Mouse (Mus musculus): ENCODE data around the gene 2810408A11Rik. TPM values are rescaled to one million over a fixed set of nuclear protein-coding genes. Genes with fewer than 3 reads are reported as not detected.
A peak's percentile ranks its signal among the peaks of the same experiment; 100 is the strongest.
"Not testable (repeated sequence)": the region's sequence is repeated elsewhere in the genome, so short reads cannot be mapped to it uniquely, and the experiment has no call there.

The 2810408A11Rik gene
- polyA plus RNA-seq, 1 experiment from 2014 or later: 5.5 TPM

DNA sequence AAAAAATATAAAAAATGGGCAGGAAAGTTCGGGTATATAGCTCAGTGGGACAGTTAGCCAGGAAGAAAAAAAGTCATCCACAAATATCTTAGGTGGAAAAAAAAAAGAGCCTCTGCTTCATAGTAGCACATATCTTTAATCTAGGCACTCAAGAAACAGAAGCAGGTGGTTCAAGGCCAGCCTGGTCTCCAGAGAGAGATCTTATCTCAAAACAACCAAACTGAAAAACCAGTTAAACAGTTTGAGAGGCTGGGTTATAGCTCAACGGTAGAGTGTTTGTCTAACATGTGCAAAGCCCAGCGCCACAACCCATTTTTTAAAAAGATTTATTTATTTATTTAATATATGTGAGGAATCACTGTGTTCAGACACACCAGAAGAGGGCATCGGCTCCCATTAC is 32.3 kb upstream of the 2810408A11Rik start:
- H3K9me3 ChIP-seq (ENCODE audit: control insufficient read depth, low read length): no peaks in the 10 kb centered on the region
- peaks cover 15% of the 10 kb centered on the region for H3K4me1 ChIP-seq (ENCODE audit: control insufficient read depth, insufficient read depth, low read depth, low read length)
- 81% methylated on average over 4 of the region's 4 CpGs for WGBS
- no peaks in the 10 kb centered on the region for H3K36me3 ChIP-seq (ENCODE audit: control insufficient read depth, insufficient read depth, low read length)
- H3K27ac ChIP-seq (ENCODE audit: low read depth, low read length): no peak overlapping the region
- no peak overlapping the region for H3K9ac ChIP-seq (ENCODE audit: low read depth, low read length)
- no peak overlapping the region for H3K4me2 ChIP-seq (ENCODE audit: low read length)
- H3K4me3 ChIP-seq (ENCODE audit: low read length): no peak overlapping the region
- ATAC-seq: no peak
- peaks cover 8% of the 10 kb centered on the region; the same call in 1 of the 2 replicates for H3K27me3 ChIP-seq (replicated peaks; ENCODE audit: control insufficient read depth, insufficient read depth, low read length)

DNA sequence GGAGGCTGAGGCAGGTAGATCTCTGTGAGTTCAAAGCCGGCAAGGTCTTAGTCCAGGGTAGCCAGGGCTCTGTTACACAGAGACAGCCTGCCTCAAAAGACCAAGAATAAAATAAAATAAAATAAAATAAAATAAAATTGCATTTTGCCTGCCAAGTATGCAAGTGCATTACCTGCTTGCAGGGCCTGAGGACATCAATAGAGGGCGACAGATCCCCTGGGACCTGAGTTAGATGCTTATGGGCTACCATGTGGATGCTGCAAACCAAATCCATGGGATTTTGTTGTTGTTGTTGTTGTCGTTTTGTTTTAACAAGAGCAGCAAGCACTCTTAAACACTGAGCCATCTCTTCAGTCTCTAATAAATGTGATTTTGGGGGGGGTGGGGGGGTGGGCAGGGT is 31.5 kb upstream of the 2810408A11Rik start:
- Histone ChIP-seq H3K9me3 (ENCODE audit: control insufficient read depth, low read length) (no peaks in the 10 kb centered on the region), H3K4me2 (ENCODE audit: low read length) (no peak overlapping the region), H3K4me3 (ENCODE audit: low read length) (no peak overlapping the region), H3K9ac (ENCODE audit: low read depth, low read length) (no peak overlapping the region), H3K27ac (ENCODE audit: low read depth, low read length) (no peak overlapping the region), H3K27me3 (replicated peaks; ENCODE audit: control insufficient read depth, insufficient read depth, low read length) (peaks cover 4% of the 10 kb centered on the region; the same call in 1 of the 2 replicates), H3K36me3 (ENCODE audit: control insufficient read depth, insufficient read depth, low read length) (no peaks in the 10 kb centered on the region), H3K4me1 (ENCODE audit: control insufficient read depth, insufficient read depth, low read depth, low read length) (peaks cover 15% of the 10 kb centered on the region)
- WGBS: 32% methylated on average over 3 of the region's 3 CpGs
- no peak for ATAC-seq

DNA sequence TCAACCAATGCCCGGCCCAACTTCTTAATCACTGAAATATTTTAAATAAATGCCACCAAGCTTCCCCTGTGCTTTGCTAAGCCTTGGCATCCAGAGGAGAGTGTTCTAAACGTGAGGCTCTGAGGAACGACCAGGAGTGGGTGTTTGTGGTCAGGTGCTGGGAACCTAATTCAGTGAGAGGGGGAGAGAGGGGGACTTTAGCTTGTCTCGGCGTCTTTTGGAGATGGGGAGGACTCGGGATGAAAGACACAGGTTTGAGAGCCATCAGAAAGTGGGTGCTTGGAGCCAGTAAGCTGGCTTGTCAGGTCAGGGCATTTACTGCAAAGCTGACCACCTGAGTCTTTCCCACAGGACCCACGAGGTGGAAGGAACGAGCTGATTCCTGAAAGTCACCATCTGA is 31.0 kb upstream of the 2810408A11Rik start:
- Histone ChIP-seq H3K27ac (ENCODE audit: low read depth, low read length) (no peak overlapping the region), H3K4me1 (ENCODE audit: control insufficient read depth, insufficient read depth, low read depth, low read length) (peaks cover 13% of the 10 kb centered on the region), H3K4me2 (ENCODE audit: low read length) (no peak overlapping the region), H3K27me3 (replicated peaks; ENCODE audit: control insufficient read depth, insufficient read depth, low read length) (no peaks in the 10 kb centered on the region; the same call in 1 of the 2 replicates), H3K9me3 (ENCODE audit: control insufficient read depth, low read length) (no peaks in the 10 kb centered on the region), H3K36me3 (ENCODE audit: control insufficient read depth, insufficient read depth, low read length) (no peaks in the 10 kb centered on the region), H3K9ac (ENCODE audit: low read depth, low read length) (no peak overlapping the region), H3K4me3 (ENCODE audit: low read length) (no peak overlapping the region)
- WGBS: 76% methylated on average over 8 of the region's 8 CpGs
- no peak for ATAC-seq

DNA sequence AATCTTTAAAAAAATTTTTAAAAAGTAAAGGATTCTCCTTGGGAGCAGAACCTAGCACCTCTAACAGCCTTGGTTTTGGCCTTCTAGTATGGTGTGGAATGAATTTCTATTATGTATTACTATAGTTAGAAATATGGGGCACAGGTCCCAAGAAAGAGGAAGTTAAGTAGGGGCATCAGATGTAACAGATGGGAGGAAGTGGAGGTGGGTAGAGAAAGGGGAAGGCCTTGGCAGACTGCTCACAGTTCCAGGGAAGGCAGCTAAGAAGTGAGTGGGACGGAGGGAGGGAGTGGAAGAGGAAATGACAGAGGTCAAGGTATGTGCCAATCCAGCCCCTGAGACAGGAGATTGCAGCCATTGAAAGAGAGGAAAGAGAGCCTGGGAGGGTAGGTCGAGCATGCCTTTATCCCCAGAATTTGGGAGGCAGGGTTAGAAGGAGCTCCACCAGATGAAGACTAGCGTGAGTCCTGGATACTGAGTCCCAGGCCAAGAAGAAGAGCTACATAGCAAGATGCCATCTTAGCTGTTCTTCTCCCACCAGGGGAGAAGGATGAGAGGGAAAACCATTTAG is 30.3 kb upstream of the 2810408A11Rik start:
- ATAC-seq: no peak
- no peak overlapping the region for H3K9ac ChIP-seq (ENCODE audit: low read depth, low read length)
- no peaks in the 10 kb centered on the region; the same call in 1 of the 2 replicates for H3K27me3 ChIP-seq (replicated peaks; ENCODE audit: control insufficient read depth, insufficient read depth, low read length)
- no peak overlapping the region for H3K4me2 ChIP-seq (ENCODE audit: low read length)
- H3K4me1 ChIP-seq (ENCODE audit: control insufficient read depth, insufficient read depth, low read depth, low read length): peaks cover 6% of the 10 kb centered on the region
- no peak overlapping the region for H3K4me3 ChIP-seq (ENCODE audit: low read length)
- no peak overlapping the region for H3K27ac ChIP-seq (ENCODE audit: low read depth, low read length)
- H3K36me3 ChIP-seq (ENCODE audit: control insufficient read depth, insufficient read depth, low read length): no peaks in the 10 kb centered on the region
- H3K9me3 ChIP-seq (ENCODE audit: control insufficient read depth, low read length): no peaks in the 10 kb centered on the region
- WGBS: 69% methylated on average over 3 of the region's 3 CpGs

DNA sequence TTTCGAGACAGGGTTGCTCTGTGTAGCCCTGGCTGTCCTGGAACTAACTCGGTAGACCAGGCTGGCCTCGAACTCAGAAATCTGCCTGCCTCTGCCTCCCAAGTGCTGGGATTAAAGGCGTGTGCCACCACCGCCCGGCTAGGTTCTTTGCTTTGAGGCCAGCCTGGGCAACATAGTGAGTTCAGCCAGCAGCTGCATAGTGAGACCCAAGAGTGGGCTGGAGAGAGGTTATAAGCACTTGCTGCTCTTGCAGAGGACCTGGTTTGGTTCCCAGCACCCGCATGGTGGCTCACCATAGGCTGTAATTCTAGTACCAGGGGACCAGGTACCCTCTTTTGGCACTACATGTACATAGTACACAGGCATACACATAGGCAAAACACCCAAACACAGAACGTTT is 29.4 kb upstream of the 2810408A11Rik start:
- H3K27ac ChIP-seq (ENCODE audit: low read depth, low read length); H3K9ac ChIP-seq (ENCODE audit: low read depth, low read length); H3K4me2 ChIP-seq (ENCODE audit: low read length); H3K36me3 ChIP-seq (ENCODE audit: control insufficient read depth, insufficient read depth, low read length); H3K4me1 ChIP-seq (ENCODE audit: control insufficient read depth, insufficient read depth, low read depth, low read length); ATAC-seq; H3K4me3 ChIP-seq (ENCODE audit: low read length); H3K27me3 ChIP-seq (replicated peaks; ENCODE audit: control insufficient read depth, insufficient read depth, low read length); H3K9me3 ChIP-seq (ENCODE audit: control insufficient read depth, low read length): not testable (repeated sequence)
- 89% methylated on average over 8 of the region's 8 CpGs for WGBS

DNA sequence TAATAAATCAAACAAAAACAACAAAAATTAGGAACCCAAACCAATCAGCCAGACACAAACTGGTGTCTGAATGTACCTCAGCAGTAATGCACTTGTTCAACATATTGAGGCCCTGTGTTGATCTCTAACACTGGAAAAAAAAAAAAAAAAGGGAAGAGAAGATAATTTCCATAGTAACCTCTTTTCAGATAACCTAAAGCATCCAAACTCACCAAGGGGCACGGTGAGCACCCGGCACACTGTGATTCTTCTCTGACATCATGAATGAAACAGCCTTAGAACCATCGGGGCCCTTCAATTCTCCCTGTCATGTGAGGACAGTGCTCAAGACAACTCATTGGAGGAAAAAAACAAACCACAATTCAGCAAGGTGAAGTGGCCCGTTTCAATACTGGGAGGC is 28.9 kb upstream of the 2810408A11Rik start:
- 86% methylated on average over 4 of the region's 4 CpGs for WGBS
- Histone ChIP-seq H3K4me1 (ENCODE audit: control insufficient read depth, insufficient read depth, low read depth, low read length) (no peaks in the 10 kb centered on the region; the same call in 1 of the 2 replicates), H3K9ac (ENCODE audit: low read depth, low read length) (no peak overlapping the region), H3K9me3 (ENCODE audit: control insufficient read depth, low read length) (no peaks in the 10 kb centered on the region), H3K36me3 (ENCODE audit: control insufficient read depth, insufficient read depth, low read length) (no peaks in the 10 kb centered on the region), H3K4me3 (ENCODE audit: low read length) (no peak overlapping the region), H3K27me3 (replicated peaks; ENCODE audit: control insufficient read depth, insufficient read depth, low read length) (no peaks in the 10 kb centered on the region; the same call in 1 of the 2 replicates), H3K27ac (ENCODE audit: low read depth, low read length) (no peak overlapping the region), H3K4me2 (ENCODE audit: low read length) (no peak overlapping the region)
- ATAC-seq: no peak

DNA sequence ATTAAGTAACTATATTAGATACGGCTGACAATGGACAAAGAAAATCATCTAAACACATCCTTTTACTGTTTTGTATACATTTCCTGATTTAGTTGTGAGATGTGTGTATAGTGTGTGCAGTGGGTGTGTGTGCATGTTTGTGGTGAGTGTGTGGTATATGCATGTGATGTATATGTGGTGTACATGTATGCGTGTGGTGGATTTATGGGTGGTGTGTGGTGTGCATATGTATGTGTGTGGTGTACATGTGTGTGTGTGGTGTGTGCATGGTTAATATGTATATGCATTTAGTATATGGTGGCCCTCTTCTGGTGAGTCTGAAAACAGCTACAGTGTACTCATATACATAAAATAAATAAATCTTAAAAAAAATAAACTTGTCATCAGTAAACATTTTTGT is 26.7 kb upstream of the 2810408A11Rik start:
- Histone ChIP-seq H3K9ac (ENCODE audit: low read depth, low read length) (no peak overlapping the region), H3K36me3 (ENCODE audit: control insufficient read depth, insufficient read depth, low read length) (no peaks in the 10 kb centered on the region), H3K4me2 (ENCODE audit: low read length) (no peak overlapping the region), H3K4me3 (ENCODE audit: low read length) (no peak overlapping the region), H3K27ac (ENCODE audit: low read depth, low read length) (no peak overlapping the region), H3K9me3 (ENCODE audit: control insufficient read depth, low read length) (no peaks in the 10 kb centered on the region), H3K27me3 (replicated peaks; ENCODE audit: control insufficient read depth, insufficient read depth, low read length) (no peaks in the 10 kb centered on the region; the same call in 1 of the 2 replicates), H3K4me1 (ENCODE audit: control insufficient read depth, insufficient read depth, low read depth, low read length) (no peaks in the 10 kb centered on the region; the same call in none of the 2 replicates)
- WGBS: 96% methylated on average over 2 of the region's 2 CpGs
- no peak for ATAC-seq

DNA sequence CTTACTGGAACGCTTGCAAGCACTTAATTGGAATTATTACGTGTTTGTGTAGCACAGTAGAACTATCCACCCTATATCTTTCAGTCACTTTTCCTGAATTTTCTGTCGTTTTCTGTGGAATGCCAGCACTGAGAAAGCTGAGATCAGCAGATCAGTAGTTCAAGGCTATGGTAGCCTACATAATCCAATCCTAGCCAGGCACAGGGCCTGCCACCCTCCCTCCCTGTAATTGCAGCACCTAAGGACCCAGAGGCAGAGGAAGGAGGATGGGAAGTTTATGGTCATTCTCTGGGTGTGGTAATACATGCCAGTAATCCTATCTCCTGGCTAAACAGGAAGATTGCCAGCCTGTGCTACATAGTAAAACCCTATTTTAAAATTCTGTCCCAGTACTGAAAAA is 22.0 kb upstream of the 2810408A11Rik start:
- no peak for ATAC-seq
- WGBS: 69% methylated on average over 3 of the region's 3 CpGs
- H3K27me3 ChIP-seq (replicated peaks; ENCODE audit: control insufficient read depth, insufficient read depth, low read length): no peaks in the 10 kb centered on the region
- H3K4me3 ChIP-seq (ENCODE audit: low read length): no peak overlapping the region
- no peak overlapping the region for H3K27ac ChIP-seq (ENCODE audit: low read depth, low read length)
- peaks cover 8% of the 10 kb centered on the region for H3K36me3 ChIP-seq (ENCODE audit: control insufficient read depth, insufficient read depth, low read length)
- no peak overlapping the region for H3K4me2 ChIP-seq (ENCODE audit: low read length)
- H3K9ac ChIP-seq (ENCODE audit: low read depth, low read length): no peak overlapping the region
- no peaks in the 10 kb centered on the region for H3K9me3 ChIP-seq (ENCODE audit: control insufficient read depth, low read length)
- H3K4me1 ChIP-seq (ENCODE audit: control insufficient read depth, insufficient read depth, low read depth, low read length): peaks cover 16% of the 10 kb centered on the region

DNA sequence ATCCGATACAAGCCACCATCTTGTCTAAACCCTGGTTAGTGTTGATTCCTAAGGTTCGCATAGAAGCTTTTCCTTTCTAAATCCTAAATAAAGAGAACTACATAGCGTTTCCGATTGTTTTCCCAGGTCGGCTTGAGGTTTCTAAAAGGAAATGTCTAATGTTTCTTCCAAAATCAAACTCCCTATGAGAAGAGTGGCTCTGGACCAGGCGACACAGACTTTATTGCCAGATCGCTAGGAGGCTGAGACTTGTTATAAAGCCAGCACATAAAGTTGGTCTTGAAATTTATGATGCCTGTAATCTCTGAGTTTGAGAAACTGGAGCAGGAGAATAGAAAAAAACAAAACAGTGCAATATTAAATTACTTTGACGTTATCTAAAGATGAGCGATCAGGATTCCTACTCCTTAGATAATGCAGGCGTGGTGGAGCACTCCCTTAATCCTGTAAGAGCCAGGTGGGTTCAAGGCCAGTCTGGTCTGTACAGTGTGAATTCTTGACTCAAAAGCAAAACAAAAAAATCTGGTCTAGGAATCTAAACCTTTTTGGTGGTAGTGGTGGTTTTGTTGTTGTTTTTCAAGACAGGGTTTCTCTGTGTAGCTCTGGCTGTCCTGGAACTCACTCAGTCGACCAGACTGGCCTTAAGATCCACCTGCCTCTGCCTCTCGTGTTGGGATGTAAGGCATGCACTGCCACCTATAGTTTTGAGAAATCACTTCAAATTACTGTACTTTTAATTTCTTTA is 21.4 kb upstream of the 2810408A11Rik start:
- WGBS: 5% methylated on average over 12 of the region's 12 CpGs
- Histone ChIP-seq H3K27ac (ENCODE audit: low read depth, low read length) (peak overlapping the region; percentile 95), H3K9me3 (ENCODE audit: control insufficient read depth, low read length) (no peaks in the 10 kb centered on the region), H3K4me3 (ENCODE audit: low read length) (peak overlapping the region; percentile 88), H3K27me3 (replicated peaks; ENCODE audit: control insufficient read depth, insufficient read depth, low read length) (no peaks in the 10 kb centered on the region), H3K9ac (ENCODE audit: low read depth, low read length) (peak overlapping the region; percentile 77), H3K36me3 (ENCODE audit: control insufficient read depth, insufficient read depth, low read length) (peaks cover 15% of the 10 kb centered on the region), H3K4me2 (ENCODE audit: low read length) (peak overlapping the region; percentile 76), H3K4me1 (ENCODE audit: control insufficient read depth, insufficient read depth, low read depth, low read length) (peaks cover 16% of the 10 kb centered on the region)
- ATAC-seq: no peak

All from hindbrain, embryonic 16.5 days (tissue).